Mouse (Mus musculus): ENCODE measurements around the gene Slu7.
A peak's percentile ranks its signal among the peaks of the same experiment; 100 is the strongest.

Slu7 gene

DNA sequence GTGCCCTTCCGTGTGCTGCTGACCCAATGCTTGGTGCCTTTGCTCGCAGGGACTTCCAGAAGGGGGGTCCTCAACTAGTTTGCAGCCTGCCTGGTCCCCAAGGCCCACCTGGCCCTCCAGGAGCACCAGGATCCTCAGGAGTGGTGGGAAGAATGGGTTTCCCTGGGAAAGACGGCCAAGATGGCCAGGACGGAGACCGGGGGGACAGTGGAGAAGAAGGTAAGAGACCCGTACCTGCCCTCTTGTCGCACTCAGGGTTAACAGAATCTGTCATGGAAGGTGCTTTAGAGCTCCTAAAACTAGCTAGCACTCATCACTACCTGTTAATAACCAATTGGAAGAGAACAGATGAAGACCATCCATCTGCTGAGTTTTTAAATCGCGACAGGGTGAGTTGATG lies 52.3 kb downstream of the Slu7 start:
- DNase-seq: no peak

DNA sequence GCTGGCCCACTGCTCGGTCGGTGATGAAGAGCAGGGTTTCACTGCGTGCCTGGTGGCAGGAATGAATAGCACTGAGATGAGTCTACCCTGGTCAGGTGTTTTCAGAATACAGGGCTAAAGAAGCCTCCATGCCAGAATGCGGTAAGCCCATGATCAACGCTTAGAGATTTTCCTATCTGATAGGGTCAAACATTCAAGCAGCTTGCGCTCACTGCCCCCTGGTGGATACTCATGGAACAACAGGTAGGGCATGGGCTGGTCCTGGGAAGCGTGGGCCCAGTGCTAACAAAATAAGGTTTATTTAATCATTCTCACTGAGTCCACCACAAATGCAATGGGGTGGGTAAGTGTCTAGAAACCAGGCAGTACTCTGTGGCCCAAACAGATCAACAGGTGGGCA lies 59.1 kb downstream of the Slu7 start:
- DNase-seq: peak; percentile 74 to 82

- peak; percentile 74 to 87 for DNase-seq
These were observed 60.4 kb downstream of the Slu7 start for GRCm38 (mm10) chr11:43493815-43494409.

DNA sequence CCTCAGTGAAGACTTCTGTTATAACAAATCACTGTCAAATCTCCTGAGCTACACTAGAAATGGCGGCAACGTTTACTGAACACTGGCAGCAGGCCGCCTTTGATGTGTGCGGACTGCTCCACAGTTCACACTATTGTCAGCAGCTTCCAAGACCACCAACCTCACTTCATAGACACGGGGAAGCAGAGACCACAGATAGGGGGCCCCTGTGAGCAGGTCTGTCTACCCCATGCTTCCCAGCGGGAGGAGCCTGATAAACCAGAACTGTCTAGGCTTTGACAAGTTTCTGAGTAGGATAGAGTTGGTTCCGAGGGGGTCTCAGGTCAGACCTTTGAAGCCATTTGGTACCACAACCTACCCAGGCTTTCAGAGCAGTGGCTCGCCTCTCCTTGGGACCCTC lies 61.5 kb downstream of the Slu7 start:
- DNase-seq: no peak

DNA sequence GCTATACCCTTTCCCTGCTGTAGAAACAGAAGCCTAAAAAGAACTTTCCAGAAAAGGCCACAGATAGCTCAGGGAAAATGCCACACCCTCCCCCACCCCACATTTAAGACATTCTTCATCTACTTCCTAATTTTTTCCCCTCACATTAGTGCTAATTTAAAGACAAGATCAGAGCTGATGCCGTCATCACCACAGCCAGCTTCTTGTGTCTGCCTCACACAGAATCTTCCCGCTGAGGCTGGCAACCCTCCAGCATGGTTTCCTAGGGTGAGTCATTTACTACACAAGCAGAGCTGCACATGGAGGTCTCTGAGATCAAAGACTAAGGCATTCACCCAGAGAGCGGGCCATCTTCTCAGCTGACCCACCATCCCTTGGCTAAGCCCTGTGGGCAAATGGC lies 62.0 kb downstream of the Slu7 start:
- DNase-seq: no peak

Data from cerebellum, adult 18-20 months (tissue).